Mouse (Mus musculus): ENCODE data around the gene Bcl2l10. TPM values are rescaled to one million over a fixed set of nuclear protein-coding genes. Genes with fewer than 3 reads are reported as not detected.

The Bcl2l10 gene
- 37.1 TPM for polyA plus RNA-seq (2014; fragmentation: Illumina TruSeq; extraction: RNeasy Lipid Tissue Mini Kit (QIAGEN cat#74804))

GRCm38 (mm10) chr9:75347458-75347857, at the start of gene Bcl2l10:
TSS of gene Bcl2l10 (plus strand) at chr9:75347758.

GRCm38 (mm10) chr9:75306126-75306898, 41.2 kb upstream of the Bcl2l10 start, which contains the start of gene Gnb5:
TSS of gene Gnb5 (plus strand) at chr9:75306288.

Other genes with a start within 250 kb of the Bcl2l10 start
- 7.1 TPM for gene Myo5c, start 115.7 kb upstream of the Bcl2l10 start, polyA plus RNA-seq (2014; fragmentation: Illumina TruSeq; extraction: RNeasy Lipid Tissue Mini Kit (QIAGEN cat#74804))
- gene Gnb5, start 41.5 kb upstream of the Bcl2l10 start, polyA plus RNA-seq (2014; fragmentation: Illumina TruSeq; extraction: RNeasy Lipid Tissue Mini Kit (QIAGEN cat#74804)), result 27.0 TPM
- 63.2 TPM for gene Mapk6, start 62.2 kb downstream of the Bcl2l10 start, polyA plus RNA-seq (2014; fragmentation: Illumina TruSeq; extraction: RNeasy Lipid Tissue Mini Kit (QIAGEN cat#74804))
- 56.4 TPM for gene Leo1, start 93.8 kb downstream of the Bcl2l10 start, polyA plus RNA-seq (2014; fragmentation: Illumina TruSeq; extraction: RNeasy Lipid Tissue Mini Kit (QIAGEN cat#74804))
- gene Tmod3, start 211.9 kb downstream of the Bcl2l10 start, polyA plus RNA-seq (2014; fragmentation: Illumina TruSeq; extraction: RNeasy Lipid Tissue Mini Kit (QIAGEN cat#74804)), result 149 TPM